Mouse (Mus musculus) frontal cortex, postnatal 25 days (tissue): Measurements from ENCODE around the gene Ninl.
"Not testable (repeated sequence)": the region's sequence is repeated elsewhere in the genome, so short reads cannot be mapped to it uniquely, and the experiment has no call there.

Experiments
- DNase-seq, 2 experiments: peaks; one replicate each; pipeline ENCODE4 v3.0.0; 2022; ENCODE audit warnings: low spot score in 2 of 2

Gene Ninl

DNA sequence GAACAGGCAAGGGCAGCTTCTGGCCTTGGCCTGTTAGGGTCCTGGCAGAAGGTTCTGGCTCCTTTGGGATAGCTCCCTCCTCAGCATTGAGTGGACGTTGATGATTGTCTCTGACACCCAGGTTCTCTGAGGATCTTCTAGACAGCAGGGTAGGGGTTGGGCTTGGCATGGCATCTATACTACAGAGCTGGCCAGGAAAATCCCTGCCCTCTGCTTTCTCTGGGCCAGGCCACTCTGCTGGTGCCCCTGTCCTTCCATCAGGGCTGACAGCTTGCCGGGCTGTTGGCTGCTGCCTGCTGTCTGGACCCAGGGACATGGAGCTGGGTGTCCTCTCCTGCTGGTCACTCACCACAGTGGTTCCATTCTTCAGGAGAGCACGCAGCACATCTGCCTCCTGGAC, 89.5 kb downstream of the Ninl start:
- DNase-seq: no peak

DNA sequence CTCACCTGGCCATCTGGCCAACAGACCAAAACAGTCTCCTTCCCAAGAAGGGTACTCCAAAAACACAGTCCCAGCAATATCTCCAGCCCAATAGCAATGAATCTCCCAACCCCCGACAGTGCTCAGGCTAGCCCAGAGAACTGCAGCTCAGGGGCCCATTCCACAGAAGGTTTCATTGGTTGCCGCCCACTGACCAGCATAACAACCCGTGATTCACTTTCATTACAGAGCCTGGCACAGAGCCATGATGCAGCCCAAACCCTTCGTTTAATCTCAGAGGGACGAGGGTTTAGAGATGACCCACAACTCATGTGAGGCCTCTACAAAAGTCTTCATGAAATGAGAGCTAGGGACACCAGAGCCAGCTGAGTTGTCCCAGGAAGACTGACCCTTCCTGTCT, 90.4 kb downstream of the Ninl start:
- no peak for DNase-seq

DNA sequence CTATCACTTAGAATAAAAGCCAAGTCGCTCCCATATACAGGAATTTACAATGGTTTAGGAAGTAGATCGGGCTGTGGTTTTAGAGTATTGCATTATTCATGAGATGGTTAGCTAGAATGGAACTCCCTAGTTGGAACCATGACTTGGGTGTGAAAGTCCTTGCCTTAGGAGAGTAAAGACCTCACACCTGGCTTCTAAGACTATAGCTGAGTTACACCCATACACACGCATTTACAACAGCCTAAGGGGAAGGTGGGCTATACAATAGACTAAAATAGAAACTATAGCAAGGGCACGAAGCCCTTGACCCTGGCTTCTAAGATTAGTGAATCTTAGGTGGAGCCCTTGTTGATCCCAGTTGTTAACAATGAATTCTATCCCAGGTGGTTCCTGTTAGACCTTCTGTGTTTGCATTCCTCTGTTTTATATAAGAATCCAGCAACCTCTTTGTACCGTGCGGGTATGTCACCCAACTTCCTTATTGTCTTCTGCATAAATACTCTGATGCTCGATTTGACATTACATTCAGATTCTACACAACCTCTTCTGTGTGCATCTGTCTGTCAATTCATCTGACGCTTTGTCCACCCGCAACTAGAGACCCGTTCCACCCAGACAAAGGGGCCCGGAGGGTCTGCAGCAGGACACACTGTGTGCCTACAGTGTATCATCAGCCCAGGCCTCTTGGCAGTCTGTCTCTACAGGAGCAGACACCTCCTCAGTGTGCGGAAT, 91.1 kb downstream of the Ninl start:
- not testable (repeated sequence) for DNase-seq

DNA sequence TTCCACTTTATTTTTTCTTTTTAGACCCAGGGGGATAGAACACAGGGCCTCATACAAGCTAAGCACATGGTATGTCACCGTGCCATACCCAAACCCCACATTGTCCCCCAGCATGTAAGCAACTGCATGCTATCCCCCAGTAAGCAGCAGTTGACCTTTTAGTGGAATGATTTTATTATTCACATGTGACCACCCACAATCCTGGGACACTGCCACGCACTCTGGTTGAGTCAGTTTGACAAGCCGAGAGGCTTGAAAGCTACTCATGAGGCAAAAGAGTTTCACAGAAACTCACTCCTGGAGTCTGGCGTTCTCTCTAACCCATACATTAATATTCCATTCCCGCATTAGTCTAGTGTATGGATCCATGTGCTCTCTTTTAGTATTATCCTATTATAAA, 91.8 kb downstream of the Ninl start:
- not testable (repeated sequence) for DNase-seq

DNA sequence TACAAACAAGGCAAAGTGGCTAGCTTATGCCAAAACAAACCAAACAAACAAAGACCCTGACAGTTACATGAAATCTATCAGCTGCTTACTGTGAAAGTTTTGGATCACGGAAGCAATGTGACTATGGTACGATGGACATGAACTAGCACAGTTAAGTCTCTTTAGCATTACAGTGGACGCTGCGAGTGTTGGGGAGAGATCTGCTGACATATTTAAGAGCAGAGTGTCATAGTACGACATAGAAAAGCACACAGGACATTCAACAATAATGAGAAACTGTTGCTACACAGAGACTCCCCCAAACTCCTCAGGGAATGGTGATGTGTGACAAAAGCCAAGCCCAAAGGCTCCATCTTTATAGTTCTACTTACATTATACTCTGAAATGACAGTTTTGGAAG, 95.2 kb downstream of the Ninl start:
- no peak for DNase-seq

DNA sequence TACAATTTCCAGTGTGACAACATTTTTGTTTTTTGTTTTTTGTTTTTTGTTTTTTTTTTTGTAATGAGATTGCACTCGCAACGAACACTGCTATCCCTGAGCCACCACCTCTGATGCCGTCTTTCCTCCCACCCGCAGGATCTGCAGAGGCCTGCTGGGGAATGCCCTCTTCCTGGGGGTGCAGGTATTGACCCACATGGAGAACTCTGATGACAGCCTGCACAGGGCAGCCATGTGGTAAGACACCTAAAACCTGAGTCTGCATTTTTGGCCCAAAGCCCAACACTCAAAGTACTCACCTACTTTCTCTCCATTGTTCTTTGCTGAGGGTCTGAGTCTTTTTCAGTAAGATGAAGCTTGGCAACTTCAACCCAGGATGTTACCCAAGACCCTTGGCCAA, 104.5 kb downstream of the Ninl start:
- DNase-seq: no peak

DNA sequence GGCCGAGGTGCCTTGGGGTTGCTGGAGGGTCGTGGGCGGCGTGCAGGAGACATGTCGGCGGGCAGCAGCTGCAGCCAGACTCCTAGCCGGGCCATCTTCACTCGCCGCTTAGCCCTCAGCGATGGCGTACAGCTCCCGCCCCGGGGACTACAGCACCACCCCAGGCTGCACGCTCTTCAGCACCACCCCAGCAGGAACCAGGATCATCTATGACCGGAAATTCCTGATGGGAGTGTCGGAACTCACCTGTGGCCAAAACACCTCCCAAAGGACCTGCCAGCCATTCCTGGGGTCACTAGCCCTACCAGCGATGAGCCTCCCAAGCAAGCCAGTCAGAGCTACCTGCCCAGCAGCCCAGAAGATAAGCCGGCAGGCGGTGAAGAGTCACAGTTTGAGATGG, 105.7 kb downstream of the Ninl start:
- DNase-seq: no peak

DNA sequence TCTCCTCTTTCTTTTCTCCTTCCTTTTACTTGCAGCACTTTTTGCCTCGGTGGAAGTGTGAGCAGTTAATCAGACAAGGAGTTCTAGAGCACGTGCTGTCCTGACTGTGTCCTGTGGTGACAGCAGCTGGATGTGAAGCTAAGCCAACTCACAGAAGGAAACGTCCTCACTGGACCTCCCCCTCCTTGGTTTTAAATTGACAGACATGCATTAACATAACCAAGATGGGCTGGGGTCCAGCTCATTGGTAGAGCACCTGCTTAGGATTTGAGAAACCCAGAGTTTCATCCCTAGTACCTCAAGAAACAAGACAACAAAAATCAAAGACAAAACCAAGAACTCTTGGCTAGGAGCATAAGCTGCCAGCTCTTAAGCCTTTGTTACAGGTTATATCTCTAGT, 108.4 kb downstream of the Ninl start:
- DNase-seq: no peak

DNA sequence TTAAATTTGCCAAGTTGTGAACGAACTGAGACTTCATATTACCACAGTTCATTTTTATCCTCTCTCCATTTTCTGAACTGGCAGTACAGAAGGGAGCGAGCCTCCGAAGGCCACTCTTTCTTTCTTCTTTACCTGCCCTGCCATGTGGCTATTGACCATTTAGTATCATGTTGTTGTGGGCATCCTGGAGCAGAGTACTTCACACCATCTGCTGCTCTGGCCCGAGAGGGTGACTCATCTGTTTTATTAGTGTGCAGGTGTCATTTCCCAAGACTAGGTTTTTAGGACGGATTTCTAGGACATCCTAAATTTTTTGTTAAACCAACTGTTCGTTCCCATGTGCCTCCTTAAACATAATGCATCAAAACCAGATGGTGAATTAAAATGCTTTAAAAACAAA, 110.0 kb downstream of the Ninl start:
- DNase-seq: no peak

DNA sequence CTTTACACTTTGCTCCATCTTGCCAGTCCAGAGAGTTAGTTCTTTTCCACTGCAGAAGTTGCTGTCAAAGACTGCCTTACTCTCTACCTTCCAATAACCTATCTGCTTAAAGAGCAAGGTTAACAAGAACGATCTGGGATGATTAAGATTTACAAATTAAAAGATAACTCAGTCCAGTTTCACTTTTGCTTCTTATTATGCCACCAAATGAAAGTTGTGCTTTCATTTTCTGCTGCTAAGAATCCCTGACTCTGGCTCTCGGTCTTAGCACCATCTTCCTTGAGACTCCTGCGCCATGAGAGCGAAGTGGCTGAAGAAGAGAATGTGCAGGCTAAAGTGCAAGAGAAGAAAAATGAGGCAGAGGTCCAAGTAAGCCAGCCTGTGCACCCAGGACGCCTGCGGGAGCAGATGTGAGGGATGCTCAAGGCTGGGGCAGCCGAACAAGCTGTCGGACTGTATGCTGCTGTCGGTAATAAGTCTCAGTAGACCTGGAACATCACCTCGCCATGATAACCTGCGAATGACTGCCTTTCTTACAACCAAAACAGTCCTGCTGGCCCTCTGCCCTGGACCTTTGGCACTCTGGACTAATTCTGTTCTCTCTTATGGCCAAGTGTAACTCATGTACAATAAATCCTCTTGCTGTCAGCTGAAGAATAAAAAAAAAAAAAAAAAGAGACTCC, 112.0 kb downstream of the Ninl start:
- no peak for DNase-seq

DNA sequence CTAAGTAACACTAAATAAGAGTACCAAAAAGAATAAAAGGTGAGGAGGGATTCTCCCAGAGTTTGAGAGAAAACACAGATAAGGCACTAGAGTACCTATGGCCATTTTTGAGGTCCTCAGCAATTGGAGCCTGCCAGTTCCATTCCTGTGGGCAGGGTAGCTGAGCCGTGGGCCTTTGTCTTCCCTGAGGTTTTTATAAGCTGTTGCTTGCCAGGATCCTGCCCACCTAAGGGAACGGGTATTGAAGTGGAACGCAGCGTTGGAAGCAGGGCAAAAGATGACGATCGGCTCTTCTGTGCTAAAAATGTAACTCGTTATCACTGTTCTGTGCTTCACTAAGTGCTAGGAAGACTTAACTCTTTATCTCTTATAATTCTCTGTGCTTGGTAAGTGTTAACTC, 115.7 kb downstream of the Ninl start:
- DNase-seq: no peak

DNA sequence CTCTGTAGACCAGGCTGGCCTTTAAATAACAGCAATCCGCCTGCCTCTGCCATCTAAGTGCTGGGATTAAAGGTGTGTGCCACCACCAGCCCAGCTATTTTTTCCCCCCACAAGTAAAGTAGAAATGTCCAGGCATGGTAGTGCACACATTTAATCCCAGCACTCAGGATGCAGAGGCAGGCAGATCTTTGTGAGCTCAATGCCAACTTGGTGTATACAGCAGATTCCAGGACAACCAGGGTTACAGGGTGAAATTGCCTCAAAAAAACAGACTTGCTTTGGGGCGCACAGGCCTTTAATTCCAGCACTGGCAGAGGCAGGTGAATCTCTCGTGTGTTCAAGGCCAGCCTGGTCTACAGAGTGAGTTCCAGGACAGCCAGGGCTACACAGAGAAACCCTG, 116.2 kb downstream of the Ninl start:
- no peak for DNase-seq

DNA sequence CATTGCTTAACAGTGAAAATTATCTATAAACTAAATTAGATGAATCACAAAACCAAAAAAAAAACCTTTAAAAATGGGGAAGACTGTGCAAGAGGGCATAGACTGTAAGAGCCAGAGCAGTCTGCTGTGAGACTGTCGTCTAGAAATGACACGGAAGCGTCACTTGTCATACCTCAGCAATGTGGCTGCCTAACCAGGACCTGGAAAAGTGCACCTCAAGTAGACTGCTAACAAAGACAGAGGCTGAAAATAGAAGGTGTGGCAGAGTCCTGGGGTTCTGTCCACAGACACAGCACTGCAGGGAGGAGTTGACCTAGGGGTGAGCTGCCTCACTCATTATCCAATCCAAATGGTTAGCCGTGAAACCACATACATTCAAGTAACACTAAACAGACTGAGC, 117.0 kb downstream of the Ninl start:
- no peak for DNase-seq

DNA sequence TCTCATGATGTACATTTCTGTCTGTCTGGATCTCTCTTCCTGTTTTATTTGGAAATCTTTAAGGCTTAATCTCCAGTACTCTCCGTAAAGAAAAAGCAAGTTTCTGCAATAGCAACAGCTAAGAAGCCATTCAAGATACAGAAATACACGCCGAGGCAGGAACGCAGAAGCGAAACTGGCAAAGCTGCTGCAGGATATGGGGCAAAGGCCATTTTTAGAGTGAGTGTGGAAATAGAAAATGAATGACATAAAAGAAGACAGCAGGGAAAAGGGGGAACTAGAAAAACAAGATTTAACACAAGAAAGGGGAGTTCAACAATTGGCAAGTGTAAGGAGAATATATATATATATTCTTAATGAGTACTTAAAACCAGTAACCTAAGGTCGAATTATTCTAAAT, 117.5 kb downstream of the Ninl start:
- no peak for DNase-seq

DNA sequence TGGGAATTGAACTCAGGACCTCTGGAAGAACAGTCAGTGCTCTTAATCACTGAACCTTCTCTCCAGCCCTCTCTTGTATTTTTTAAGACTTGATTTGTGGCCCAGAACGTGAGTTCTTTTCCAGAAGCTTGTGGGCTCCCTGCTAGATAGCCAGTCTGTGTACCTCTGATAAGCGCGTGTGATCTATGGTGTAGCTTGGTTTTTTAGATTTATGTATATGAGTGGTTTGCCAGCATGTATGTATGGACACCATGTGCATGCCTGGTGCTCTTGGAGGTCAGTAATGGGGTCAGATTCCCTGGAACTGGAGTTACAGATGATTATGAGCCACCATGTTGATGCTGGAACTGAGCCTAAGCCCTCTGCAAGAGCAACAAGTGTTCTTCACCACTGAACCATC, 118.6 kb downstream of the Ninl start:
- no peak for DNase-seq

DNA sequence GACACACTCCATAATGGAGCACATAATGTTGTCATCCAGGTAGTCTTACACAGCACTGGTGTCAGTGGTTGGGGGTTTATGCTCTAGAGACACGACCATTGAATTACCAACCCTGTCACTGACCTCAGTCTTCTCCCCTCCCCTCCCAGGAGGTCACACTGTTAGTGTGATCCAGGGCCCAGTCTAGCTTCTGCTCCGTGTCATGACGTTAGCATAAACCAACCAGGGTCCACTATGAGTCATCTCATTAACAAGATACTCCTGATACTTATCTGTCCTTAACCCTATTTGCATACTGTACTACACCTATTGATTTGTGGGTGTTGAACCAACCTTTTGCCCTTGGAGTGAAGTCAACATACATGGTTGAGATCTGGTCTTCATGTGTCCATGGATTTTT, 120.5 kb downstream of the Ninl start:
- DNase-seq: no peak

DNA sequence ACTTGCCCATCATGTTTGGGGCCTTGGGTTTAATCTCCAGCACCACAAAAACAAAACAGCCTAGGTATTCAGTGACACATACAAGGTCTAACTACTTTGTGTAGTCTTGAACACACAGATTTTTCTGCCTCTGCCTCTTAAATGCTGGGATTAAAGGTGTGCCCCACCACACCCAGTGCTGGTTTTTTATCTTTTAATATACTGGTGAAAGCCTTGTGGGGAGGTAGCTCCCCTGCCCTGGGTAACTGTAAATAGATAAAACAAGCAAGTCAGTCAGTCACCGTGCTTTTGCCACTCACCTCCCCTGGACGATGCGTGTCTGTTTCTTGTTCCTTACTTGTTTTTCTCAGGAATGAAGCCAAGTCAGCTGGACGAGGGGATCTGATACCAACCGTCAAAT, 123.4 kb downstream of the Ninl start:
- DNase-seq: no peak

DNA sequence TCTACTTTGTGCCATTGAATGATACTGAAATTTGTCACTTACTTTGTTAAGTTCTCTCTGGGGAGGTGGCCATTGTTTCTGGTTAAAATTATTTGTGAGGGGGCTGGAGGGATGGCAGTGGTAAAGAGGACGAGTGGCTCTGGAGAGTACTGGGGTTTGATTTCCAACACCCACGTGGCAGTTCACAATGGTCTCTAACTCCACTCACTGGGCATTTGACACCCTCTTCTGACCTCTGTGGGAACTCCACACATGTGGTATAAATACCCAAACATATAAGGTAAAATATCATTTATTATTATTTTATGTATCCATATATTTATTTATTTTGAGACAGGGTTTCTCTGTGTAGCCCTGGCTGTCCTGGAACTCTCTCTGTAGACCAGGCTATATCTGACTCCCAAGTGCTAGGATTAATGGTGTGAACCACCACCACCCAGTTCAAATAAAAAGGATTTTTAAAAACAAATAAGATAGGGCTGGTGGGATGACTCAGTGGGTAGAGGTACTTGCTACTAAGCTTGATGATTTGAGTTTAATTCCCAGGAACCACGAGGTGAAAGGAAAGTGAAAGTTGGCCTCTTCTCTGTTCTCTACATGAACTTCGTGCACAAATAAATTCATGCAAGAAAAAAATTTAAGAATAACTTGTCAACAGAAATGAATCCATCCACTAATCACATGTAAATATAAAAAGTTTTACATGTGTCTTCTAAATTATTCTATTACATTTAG, 124.2 kb downstream of the Ninl start:
- no peak for DNase-seq

DNA sequence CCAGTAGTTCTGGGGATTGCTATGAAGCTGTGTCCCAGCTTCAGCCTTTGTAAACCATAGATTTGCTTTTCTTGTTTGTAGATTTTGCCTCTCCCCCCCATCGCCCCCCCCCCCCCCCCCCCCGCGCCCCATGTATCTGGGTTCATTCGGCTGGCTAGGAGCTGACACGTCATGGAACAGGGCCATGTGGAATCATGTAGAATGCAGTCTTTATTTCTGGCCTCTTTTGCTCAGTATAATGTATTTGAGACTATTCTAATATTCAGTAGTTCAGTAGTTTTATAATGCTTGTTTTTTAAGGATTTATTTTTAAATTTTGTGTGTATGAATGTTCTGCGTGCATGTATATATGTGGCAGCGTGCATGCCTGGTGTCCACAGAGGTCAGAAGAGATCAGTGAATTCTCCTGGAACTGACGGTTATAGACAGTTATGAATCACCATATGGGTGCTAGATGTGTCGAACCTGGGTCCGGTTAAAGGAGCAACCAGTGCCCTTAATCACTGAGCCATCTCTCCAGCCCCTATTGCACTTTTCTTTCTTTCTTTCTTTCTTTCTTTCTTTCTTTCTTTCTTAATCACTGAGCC, 128.8 kb downstream of the Ninl start:
- no peak for DNase-seq

DNA sequence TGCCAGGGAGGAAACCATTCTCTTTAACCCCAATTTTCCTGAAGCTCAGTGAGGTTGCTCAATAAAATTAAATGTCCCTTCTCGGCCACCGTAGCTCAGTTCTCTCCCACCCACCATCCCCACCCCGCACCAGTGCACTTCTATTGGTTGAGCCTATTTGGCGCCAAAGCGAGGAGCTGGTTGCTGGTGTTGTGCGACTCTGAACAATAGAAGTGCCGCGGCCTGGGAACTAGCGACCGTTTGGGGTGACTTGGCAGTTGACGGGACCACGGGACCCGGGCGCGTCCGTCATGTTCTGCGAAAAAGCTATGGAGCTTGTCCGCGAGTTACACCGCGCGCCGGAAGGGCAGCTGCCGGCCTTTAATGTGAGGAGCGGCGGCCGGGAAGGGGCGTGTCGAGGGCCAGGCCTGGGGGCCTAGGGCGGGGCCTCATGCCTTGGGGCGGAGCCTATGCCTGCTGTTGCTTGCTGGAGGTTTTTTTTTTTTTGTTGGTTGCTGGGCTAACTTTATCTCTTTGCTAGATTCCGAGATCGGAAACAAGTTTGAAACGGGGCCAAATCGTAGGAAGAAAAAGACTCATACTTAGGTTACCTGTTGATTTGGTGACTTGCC, 129.6 kb downstream of the Ninl start:
- peak; percentile 69 to 76 for DNase-seq

DNA sequence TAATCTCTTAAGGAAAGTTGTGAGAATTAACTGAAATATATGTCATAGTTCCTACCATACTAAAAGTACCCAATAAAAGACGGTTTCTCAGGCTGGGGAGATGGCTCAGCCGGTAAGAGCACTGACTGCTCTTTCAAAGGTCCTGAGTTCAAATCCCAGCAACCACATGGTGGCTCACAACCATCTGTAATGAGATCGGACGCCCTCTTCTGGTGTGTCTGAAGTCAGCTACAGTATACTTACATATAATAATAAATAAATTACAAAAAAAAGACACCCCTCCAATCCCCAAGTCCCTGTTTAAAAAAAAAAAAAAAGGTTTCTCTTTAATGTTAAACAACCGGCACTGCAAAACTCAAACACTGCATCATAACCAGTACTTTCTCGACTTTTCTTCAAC, 130.3 kb downstream of the Ninl start:
- not testable (repeated sequence) for DNase-seq

DNA sequence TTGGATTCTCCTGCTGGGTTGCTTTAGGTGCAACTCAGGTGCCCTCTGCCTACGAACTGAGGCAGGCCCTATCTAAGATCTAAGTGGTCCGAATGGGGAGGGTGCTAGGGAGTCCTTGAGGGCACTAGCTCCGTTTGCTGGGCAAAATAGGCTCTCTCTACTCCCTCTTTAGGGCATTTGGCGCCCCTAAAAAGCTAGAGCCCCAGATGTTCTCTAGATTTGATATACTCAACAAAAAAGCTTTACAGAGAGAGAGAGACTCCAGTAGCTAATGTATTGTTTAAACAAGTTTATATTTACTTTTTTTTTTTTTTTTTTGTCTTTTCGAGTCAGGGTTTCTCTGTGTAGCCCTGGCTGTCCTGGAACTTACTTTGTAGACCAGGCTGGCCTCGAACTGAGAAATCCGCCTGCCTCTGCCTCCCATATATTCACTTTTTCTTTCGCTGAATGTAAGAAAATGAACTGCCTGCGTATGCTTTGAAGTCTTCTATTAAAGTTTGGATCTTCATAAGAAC, 134.2 kb downstream of the Ninl start, which contains the start of gene Gins1:
Gins1 (plus strand) TSS at position 465 of the 515 bp plus-strand sequence.
- no peak for DNase-seq
